Mouse (Mus musculus): Measurements from ENCODE around the gene Agmo. TPM values are rescaled to one million over a fixed set of nuclear protein-coding genes. Genes with fewer than 3 reads are reported as not detected.

Agmo gene
- polyA plus RNA-seq, 1 experiment from 2014 or later = 7.4 TPM

GRCm38 (mm10) chr12:37565882-37566596 lies 324.6 kb downstream of the Agmo start:
- 64% methylated on average over 5 of the region's 5 CpGs for WGBS (ENCODE audit: insufficient replicate concordance)
- H3K9ac ChIP-seq = no peak overlapping the region
- no peaks in the 10 kb centered on the region for H3K36me3 ChIP-seq
- H3K4me3 ChIP-seq = no peak overlapping the region
- H3K27ac ChIP-seq = no peak overlapping the region
- H3K4me2 ChIP-seq = no peak overlapping the region
- H3K27me3 ChIP-seq (replicated peaks) = no peaks in the 10 kb centered on the region
- no peaks in the 10 kb centered on the region for H3K9me3 ChIP-seq (replicated peaks)
- no peaks in the 10 kb centered on the region for H3K4me1 ChIP-seq
- ATAC-seq = no peak

GRCm38 (mm10) chr12:37571922-37572321 lies 330.5 kb downstream of the Agmo start:
- WGBS (ENCODE audit: insufficient replicate concordance) = 51% methylated on average over 3 of the region's 3 CpGs
- Histone ChIP-seq H3K36me3 (no peaks in the 10 kb centered on the region), H3K9ac (no peak overlapping the region), H3K4me3 (no peak overlapping the region), H3K4me2 (no peak overlapping the region), H3K9me3 (replicated peaks) (no peaks in the 10 kb centered on the region), H3K4me1 (no peaks in the 10 kb centered on the region), H3K27me3 (replicated peaks) (no peaks in the 10 kb centered on the region), H3K27ac (no peak overlapping the region)
- ATAC-seq = no peak

DNA sequence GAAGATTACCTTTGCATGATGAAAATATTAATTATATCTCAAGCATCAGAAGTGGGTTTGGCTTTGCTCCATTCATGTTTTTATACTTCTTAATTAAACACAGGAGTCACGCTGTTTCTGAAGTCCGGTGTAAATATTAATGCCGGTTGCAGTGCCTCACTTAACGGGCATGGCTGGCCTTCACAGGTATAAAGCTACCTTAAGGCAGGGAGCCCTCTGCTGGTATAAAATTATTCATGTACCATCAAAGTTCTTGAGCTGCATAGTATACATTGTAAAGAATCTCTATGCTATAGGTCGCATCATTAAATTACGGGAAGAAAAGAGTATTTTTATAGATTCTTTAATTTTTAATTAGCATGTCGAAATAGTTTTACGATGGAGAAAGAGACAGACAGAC lies 341.3 kb downstream of the Agmo start:
- ATAC-seq = no peak
- no peak overlapping the region for H3K9ac ChIP-seq
- WGBS (ENCODE audit: insufficient replicate concordance) = 71% methylated on average over 8 of the region's 8 CpGs

GRCm38 (mm10) chr12:37592853-37593252 lies 351.4 kb downstream of the Agmo start:
- no peaks in the 10 kb centered on the region for H3K9me3 ChIP-seq (replicated peaks)
- H3K4me2 ChIP-seq = no peak overlapping the region
- no peak overlapping the region for H3K4me3 ChIP-seq
- H3K27me3 ChIP-seq (replicated peaks) = no peaks in the 10 kb centered on the region
- H3K4me1 ChIP-seq = no peaks in the 10 kb centered on the region
- no peak overlapping the region for H3K9ac ChIP-seq
- H3K36me3 ChIP-seq = no peaks in the 10 kb centered on the region
- H3K27ac ChIP-seq = no peak overlapping the region
- no peak for ATAC-seq
- WGBS (ENCODE audit: insufficient replicate concordance) = 55% methylated on average over 3 of the region's 3 CpGs

More for the DNA sequence above, 341.3 kb downstream of the Agmo start:
- no peak overlapping the region for H3K27ac ChIP-seq
- H3K4me1 ChIP-seq = no peaks in the 10 kb centered on the region
- no peak overlapping the region for H3K4me2 ChIP-seq
- no peak overlapping the region for H3K4me3 ChIP-seq
- H3K36me3 ChIP-seq = no peaks in the 10 kb centered on the region
- no peaks in the 10 kb centered on the region for H3K9me3 ChIP-seq (replicated peaks)
- no peaks in the 10 kb centered on the region for H3K27me3 ChIP-seq (replicated peaks)

- 77% methylated on average over 4 of the region's 4 CpGs for WGBS (ENCODE audit: insufficient replicate concordance)
- H3K36me3 ChIP-seq = no peaks in the 10 kb centered on the region
- H3K4me3 ChIP-seq = no peak overlapping the region
- no peak for ATAC-seq
- no peak overlapping the region for H3K4me2 ChIP-seq
- H3K4me1 ChIP-seq = no peaks in the 10 kb centered on the region
- no peak overlapping the region for H3K27ac ChIP-seq
- H3K9me3 ChIP-seq (replicated peaks) = no peaks in the 10 kb centered on the region
- no peak overlapping the region for H3K9ac ChIP-seq
- H3K27me3 ChIP-seq (replicated peaks) = no peaks in the 10 kb centered on the region
Observed at GRCm38 (mm10) chr12:37612837-37613236, 371.4 kb downstream of the Agmo start.

- Histone ChIP-seq H3K9me3 (replicated peaks) (no peaks in the 10 kb centered on the region), H3K27me3 (replicated peaks) (no peaks in the 10 kb centered on the region), H3K4me3 (no peak overlapping the region), H3K27ac (no peak overlapping the region), H3K4me1 (no peaks in the 10 kb centered on the region), H3K36me3 (no peaks in the 10 kb centered on the region), H3K4me2 (no peak overlapping the region), H3K9ac (no peak overlapping the region)
- ATAC-seq = no peak
- 64% methylated on average over 2 of the region's 2 CpGs for WGBS (ENCODE audit: insufficient replicate concordance)
Observed at GRCm38 (mm10) chr12:37614769-37615168, 373.3 kb downstream of the Agmo start.

GRCm38 (mm10) chr12:37624078-37624477 lies 382.6 kb downstream of the Agmo start:
- no peak for ATAC-seq
- H3K27ac ChIP-seq = no peak overlapping the region

More at GRCm38 (mm10) chr12:37624078-37624477, 382.6 kb downstream of the Agmo start:
- no peaks in the 10 kb centered on the region for H3K4me1 ChIP-seq
- no peaks in the 10 kb centered on the region for H3K36me3 ChIP-seq
- no peaks in the 10 kb centered on the region for H3K27me3 ChIP-seq (replicated peaks)
- H3K9ac ChIP-seq = no peak overlapping the region
- H3K4me3 ChIP-seq = no peak overlapping the region
- H3K9me3 ChIP-seq (replicated peaks) = no peaks in the 10 kb centered on the region
- H3K4me2 ChIP-seq = no peak overlapping the region

Other genes with a start within 250 kb of the Agmo start
- gene Meox2, start 133.1 kb upstream of the Agmo start, polyA plus RNA-seq (2016; fragmentation: Nextera tagmentation; extraction: Ambion mirVana) = 0.41 and 0.61 TPM in 2 replicates